Mouse (Mus musculus): ENCODE measurements around the gene Zfp385b. TPM values are rescaled to one million over a fixed set of nuclear protein-coding genes. Genes with fewer than 3 reads are reported as not detected.

Zfp385b gene
- polyA plus RNA-seq, 1 experiment from 2014 or later: 2.0 TPM

DNA sequence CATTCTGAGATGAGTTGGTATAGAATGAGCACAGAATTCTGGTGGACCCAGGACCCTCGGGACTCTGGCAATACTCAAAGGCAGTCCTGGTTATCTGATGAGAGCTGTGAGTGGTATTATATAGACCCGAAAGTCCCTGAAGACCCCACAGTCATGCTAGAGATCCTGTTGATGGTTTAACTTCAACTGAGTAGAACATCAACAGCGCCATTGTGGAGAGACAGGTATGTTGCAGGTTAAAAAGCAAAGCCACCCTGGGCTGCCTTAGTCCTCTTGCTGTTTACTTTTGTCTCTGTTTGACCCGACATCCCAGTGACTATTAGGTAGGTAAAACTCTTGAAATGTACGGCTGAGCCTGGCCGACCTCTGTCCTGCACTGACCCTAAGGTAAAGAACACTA lies 431.3 kb downstream of the Zfp385b start:
- no peaks in the 10 kb centered on the region for H3K27me3 ChIP-seq (ENCODE audit: control insufficient read depth, insufficient read depth, low read length)

DNA sequence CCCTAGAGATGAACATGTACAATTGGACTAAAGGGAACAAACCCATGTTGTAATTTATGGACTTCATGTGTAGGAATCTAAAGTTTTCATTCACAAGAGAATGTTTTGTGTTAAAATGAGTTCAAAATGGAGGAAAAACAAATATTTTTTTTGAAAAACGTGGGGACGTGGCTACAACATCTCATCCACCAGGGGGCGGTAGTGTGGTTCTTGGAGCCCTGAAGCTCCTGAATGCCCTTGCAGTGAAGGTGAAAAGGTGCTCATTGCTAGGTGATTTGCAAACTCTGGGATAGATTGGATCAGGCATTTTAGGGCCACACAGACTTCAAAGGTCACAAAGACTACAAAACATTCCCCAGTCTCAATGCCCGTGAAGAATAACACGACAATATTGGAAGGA lies 432.9 kb downstream of the Zfp385b start:
- 27% methylated on average over 5 of the region's 5 CpGs for WGBS
- no peaks in the 10 kb centered on the region for H3K4me1 ChIP-seq (ENCODE audit: control insufficient read depth, insufficient read depth, low read length)
- DNase-seq (ENCODE audit: low spot score): peak; percentile 62

More for the DNA sequence above, 431.3 kb downstream of the Zfp385b start:
- H3K36me3 ChIP-seq (ENCODE audit: control insufficient read depth, insufficient read depth, low read length): no peaks in the 10 kb centered on the region
- H3K27ac ChIP-seq (ENCODE audit: low read depth, low read length): no peak overlapping the region
- no peaks in the 10 kb centered on the region for H3K4me1 ChIP-seq (ENCODE audit: control insufficient read depth, insufficient read depth, low read length)
- no peaks in the 10 kb centered on the region for H3K9me3 ChIP-seq (ENCODE audit: control insufficient read depth, low read length)
- H3K4me3 ChIP-seq (ENCODE audit: low read depth, low read length): no peak overlapping the region
- no peak for DNase-seq (ENCODE audit: low spot score)
- no peak for ATAC-seq (ENCODE audit: insufficient read depth, low FRiP score, low TSS enrichment)
- no peak overlapping the region for H3K4me2 ChIP-seq (ENCODE audit: low read depth)
- 89% methylated on average over 6 of the region's 6 CpGs for WGBS
- no peak overlapping the region for H3K9ac ChIP-seq (ENCODE audit: low read length)

DNA sequence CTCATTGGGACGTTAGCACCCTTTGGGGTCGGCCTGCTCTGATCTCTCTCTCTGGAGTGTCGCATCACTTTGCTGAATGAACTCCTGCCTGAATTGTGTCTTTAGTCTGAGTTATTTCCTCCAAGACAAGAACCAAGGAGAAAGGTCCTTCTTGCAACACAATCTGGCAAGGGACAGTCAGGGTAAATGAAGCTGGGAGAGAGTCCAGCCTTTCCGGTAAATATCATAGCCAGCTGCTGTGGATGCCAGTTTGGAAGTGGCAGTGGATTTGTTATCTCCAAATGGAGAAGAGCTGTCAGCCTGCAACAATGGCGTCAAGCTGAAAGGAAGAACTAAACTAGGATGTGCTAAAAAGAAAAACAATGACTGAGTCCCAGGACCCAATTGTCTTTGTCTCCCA lies 436.7 kb downstream of the Zfp385b start:
- Histone ChIP-seq H3K4me1 (ENCODE audit: control insufficient read depth, insufficient read depth, low read length) (no peaks in the 10 kb centered on the region), H3K9ac (ENCODE audit: low read length) (no peak overlapping the region), H3K4me2 (ENCODE audit: low read depth) (no peak overlapping the region), H3K36me3 (ENCODE audit: control insufficient read depth, insufficient read depth, low read length) (no peaks in the 10 kb centered on the region), H3K27me3 (ENCODE audit: control insufficient read depth, insufficient read depth, low read length) (no peaks in the 10 kb centered on the region), H3K4me3 (ENCODE audit: low read depth, low read length) (no peak overlapping the region), H3K27ac (ENCODE audit: low read depth, low read length) (no peak overlapping the region), H3K9me3 (ENCODE audit: control insufficient read depth, low read length) (no peaks in the 10 kb centered on the region)
- DNase-seq (ENCODE audit: low spot score): no peak
- 82% methylated on average over 5 of the region's 5 CpGs for WGBS
- ATAC-seq (ENCODE audit: insufficient read depth, low FRiP score, low TSS enrichment): no peak

More for the DNA sequence above, 432.9 kb downstream of the Zfp385b start:
- Histone ChIP-seq H3K36me3 (ENCODE audit: control insufficient read depth, insufficient read depth, low read length) (no peaks in the 10 kb centered on the region), H3K9me3 (ENCODE audit: control insufficient read depth, low read length) (no peaks in the 10 kb centered on the region), H3K9ac (ENCODE audit: low read length) (no peak overlapping the region), H3K27ac (ENCODE audit: low read depth, low read length) (no peak overlapping the region), H3K4me2 (ENCODE audit: low read depth) (no peak overlapping the region), H3K27me3 (ENCODE audit: control insufficient read depth, insufficient read depth, low read length) (no peaks in the 10 kb centered on the region), H3K4me3 (ENCODE audit: low read depth, low read length) (no peak overlapping the region)
- no peak for ATAC-seq (ENCODE audit: insufficient read depth, low FRiP score, low TSS enrichment)

DNA sequence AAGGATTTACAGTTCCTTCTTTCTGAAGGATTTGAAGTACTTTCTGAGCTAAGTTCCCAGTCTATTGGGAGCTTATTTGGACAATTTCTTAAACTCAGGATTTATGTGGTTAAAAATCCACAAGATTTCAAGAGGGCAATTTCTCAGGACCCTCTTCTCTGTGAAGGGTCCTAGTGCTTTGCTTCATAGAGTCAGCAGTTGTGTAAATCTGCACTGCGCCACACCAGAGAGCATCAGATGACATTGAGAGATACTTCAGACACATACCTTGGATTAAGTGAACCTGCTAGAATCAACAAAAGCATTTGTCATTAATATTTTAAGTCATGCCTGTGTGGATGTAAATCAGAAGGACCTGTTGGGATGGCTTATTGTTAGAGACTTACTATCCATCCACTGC lies 439.5 kb downstream of the Zfp385b start:
- ATAC-seq (ENCODE audit: insufficient read depth, low FRiP score, low TSS enrichment) (no peak), DNase-seq (ENCODE audit: low spot score) (no peak)
- 88% methylated on average over 1 of the region's 1 CpGs for WGBS
- no peak overlapping the region for H3K4me3 ChIP-seq (ENCODE audit: low read depth, low read length)
- H3K4me1 ChIP-seq (ENCODE audit: control insufficient read depth, insufficient read depth, low read length): no peaks in the 10 kb centered on the region
- no peak overlapping the region for H3K27ac ChIP-seq (ENCODE audit: low read depth, low read length)
- no peaks in the 10 kb centered on the region for H3K27me3 ChIP-seq (ENCODE audit: control insufficient read depth, insufficient read depth, low read length)
- H3K9me3 ChIP-seq (ENCODE audit: control insufficient read depth, low read length): no peaks in the 10 kb centered on the region
- H3K9ac ChIP-seq (ENCODE audit: low read length): no peak overlapping the region
- no peak overlapping the region for H3K4me2 ChIP-seq (ENCODE audit: low read depth)
- H3K36me3 ChIP-seq (ENCODE audit: control insufficient read depth, insufficient read depth, low read length): no peaks in the 10 kb centered on the region

GRCm38 (mm10) chr2:77379332-77379731 lies 440.1 kb downstream of the Zfp385b start:
- Histone ChIP-seq H3K27ac (ENCODE audit: low read depth, low read length) (no peak overlapping the region), H3K9ac (ENCODE audit: low read length) (no peak overlapping the region), H3K4me1 (ENCODE audit: control insufficient read depth, insufficient read depth, low read length) (no peaks in the 10 kb centered on the region), H3K36me3 (ENCODE audit: control insufficient read depth, insufficient read depth, low read length) (no peaks in the 10 kb centered on the region), H3K27me3 (ENCODE audit: control insufficient read depth, insufficient read depth, low read length) (no peaks in the 10 kb centered on the region), H3K4me2 (ENCODE audit: low read depth) (no peak overlapping the region), H3K9me3 (ENCODE audit: control insufficient read depth, low read length) (no peaks in the 10 kb centered on the region), H3K4me3 (ENCODE audit: low read depth, low read length) (no peak overlapping the region)
- ATAC-seq (ENCODE audit: insufficient read depth, low FRiP score, low TSS enrichment): no peak
- WGBS: 94% methylated on average over 5 of the region's 5 CpGs
- DNase-seq (ENCODE audit: low spot score): no peak

DNA sequence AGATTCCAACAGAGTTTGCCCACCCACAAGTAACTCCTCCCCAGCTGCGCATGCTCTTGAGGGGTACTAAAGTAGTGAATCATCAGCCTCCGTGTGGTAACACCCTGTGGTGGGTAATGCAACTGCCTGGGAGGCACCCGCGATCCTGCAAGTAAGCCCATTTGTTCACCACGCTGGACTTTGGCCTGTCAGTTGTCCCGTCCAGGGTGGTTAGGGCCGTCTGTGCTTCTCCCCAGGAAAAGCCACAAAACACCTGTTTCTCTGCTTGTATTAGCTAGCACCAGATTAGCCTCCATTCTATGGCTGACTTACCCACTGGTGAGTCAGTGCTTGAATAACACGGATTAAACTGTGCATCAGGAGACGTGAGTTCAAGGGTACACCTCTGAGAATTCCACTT lies 442.6 kb downstream of the Zfp385b start:
- Histone ChIP-seq H3K27ac (ENCODE audit: low read depth, low read length) (no peak overlapping the region), H3K4me1 (ENCODE audit: control insufficient read depth, insufficient read depth, low read length) (no peaks in the 10 kb centered on the region), H3K4me3 (ENCODE audit: low read depth, low read length) (no peak overlapping the region), H3K9me3 (ENCODE audit: control insufficient read depth, low read length) (no peaks in the 10 kb centered on the region), H3K36me3 (ENCODE audit: control insufficient read depth, insufficient read depth, low read length) (no peaks in the 10 kb centered on the region), H3K9ac (ENCODE audit: low read length) (no peak overlapping the region), H3K27me3 (ENCODE audit: control insufficient read depth, insufficient read depth, low read length) (no peaks in the 10 kb centered on the region), H3K4me2 (ENCODE audit: low read depth) (no peak overlapping the region)
- no peak for DNase-seq (ENCODE audit: low spot score)
- no peak for ATAC-seq (ENCODE audit: insufficient read depth, low FRiP score, low TSS enrichment)
- 63% methylated on average over 9 of the region's 9 CpGs for WGBS

DNA sequence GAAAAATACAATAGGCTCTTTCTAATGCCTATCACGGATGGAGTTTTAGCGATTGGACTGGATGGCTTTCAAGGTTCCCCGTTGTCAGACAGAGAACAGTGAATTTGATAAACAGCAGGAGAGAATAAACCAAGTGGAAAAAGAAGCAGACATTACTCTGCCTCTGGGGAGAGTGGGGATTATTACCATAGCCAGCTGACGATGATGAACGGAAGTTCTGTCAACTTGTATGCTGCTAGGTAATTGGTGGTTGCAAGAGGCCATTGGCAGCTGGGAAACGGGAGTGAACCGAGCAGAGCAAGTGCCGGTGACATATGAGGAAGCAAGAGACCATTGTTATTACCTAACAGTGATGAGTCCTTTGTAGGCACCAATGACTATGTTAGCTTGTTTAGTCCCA lies 444.3 kb downstream of the Zfp385b start:
- no peak for DNase-seq (ENCODE audit: low spot score)
- no peak overlapping the region for H3K27ac ChIP-seq (ENCODE audit: low read depth, low read length)
- ATAC-seq (ENCODE audit: insufficient read depth, low FRiP score, low TSS enrichment): no peak
- no peak overlapping the region for H3K9ac ChIP-seq (ENCODE audit: low read length)
- H3K4me2 ChIP-seq (ENCODE audit: low read depth): no peak overlapping the region
- no peaks in the 10 kb centered on the region for H3K27me3 ChIP-seq (ENCODE audit: control insufficient read depth, insufficient read depth, low read length)
- H3K4me3 ChIP-seq (ENCODE audit: low read depth, low read length): no peak overlapping the region
- H3K9me3 ChIP-seq (ENCODE audit: control insufficient read depth, low read length): no peaks in the 10 kb centered on the region
- WGBS: 73% methylated on average over 8 of the region's 8 CpGs
- H3K4me1 ChIP-seq (ENCODE audit: control insufficient read depth, insufficient read depth, low read length): no peaks in the 10 kb centered on the region
- H3K36me3 ChIP-seq (ENCODE audit: control insufficient read depth, insufficient read depth, low read length): no peaks in the 10 kb centered on the region

DNA sequence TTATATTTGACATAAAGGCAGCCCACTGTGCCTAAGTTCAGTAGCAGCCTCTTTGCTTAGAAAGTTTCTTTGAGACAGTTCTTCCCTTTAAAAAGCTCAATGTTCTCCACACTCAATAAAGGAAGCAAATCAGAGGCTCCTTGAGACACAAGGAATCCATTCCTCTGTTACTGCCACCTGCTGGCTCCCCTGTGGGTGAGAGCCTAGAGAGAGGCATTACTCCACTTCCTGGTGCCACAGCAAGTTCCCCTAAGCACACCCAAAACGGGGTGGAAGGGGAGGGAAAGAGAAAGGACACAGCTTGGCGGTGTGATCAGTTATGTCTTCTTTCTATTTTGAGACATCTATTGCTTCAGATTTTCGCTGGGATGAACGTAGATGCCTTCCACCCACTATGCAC lies 450.3 kb downstream of the Zfp385b start:
- DNase-seq (ENCODE audit: low spot score): no peak
- no peak overlapping the region for H3K9ac ChIP-seq (ENCODE audit: low read length)
- no peak overlapping the region for H3K27ac ChIP-seq (ENCODE audit: low read depth, low read length)
- no peak for ATAC-seq (ENCODE audit: insufficient read depth, low FRiP score, low TSS enrichment)
- H3K4me2 ChIP-seq (ENCODE audit: low read depth): no peak overlapping the region
- 71% methylated on average over 4 of the region's 4 CpGs for WGBS
- H3K9me3 ChIP-seq (ENCODE audit: control insufficient read depth, low read length): no peaks in the 10 kb centered on the region
- H3K27me3 ChIP-seq (ENCODE audit: control insufficient read depth, insufficient read depth, low read length): no peaks in the 10 kb centered on the region
- no peaks in the 10 kb centered on the region for H3K4me1 ChIP-seq (ENCODE audit: control insufficient read depth, insufficient read depth, low read length)
- no peak overlapping the region for H3K4me3 ChIP-seq (ENCODE audit: low read depth, low read length)
- no peaks in the 10 kb centered on the region for H3K36me3 ChIP-seq (ENCODE audit: control insufficient read depth, insufficient read depth, low read length)
